Mouse (Mus musculus) hindbrain, embryonic 13.5 days (tissue): Measurements from ENCODE around the gene Crym. TPM values are rescaled to one million over a fixed set of nuclear protein-coding genes. Genes with fewer than 3 reads are reported as not detected.

Source experiments
- ATAC-seq: fragments of 200-750 bp; cut with Nextera tagmentation; 2 replicates; pipeline ENCODE4 v1.8.0; 2017; ENCODE audit warnings: moderate TSS enrichment; ENCODE audit not compliant: low FRiP score
- H3K27ac ChIP-seq: fragments of 300-500 bp; sonication (generic); 2 replicates; pipeline ENCODE4 v1.5.1; 2015; ENCODE audit warnings: inconsistent platforms, mild to moderate bottlenecking, moderate library complexity
- H3K27me3 ChIP-seq: fragments of 300-500 bp; sonication (generic); 2 replicates; pipeline ENCODE4 v1.6.1; 2015; ENCODE audit warnings: mild to moderate bottlenecking, inconsistent platforms
- H3K36me3 ChIP-seq: fragments of 300-500 bp; sonication (generic); 2 replicates; pipeline ENCODE4 v1.6.1; 2015; ENCODE audit warnings: mild to moderate bottlenecking, inconsistent platforms
- H3K4me1 ChIP-seq: fragments of 300-500 bp; sonication (generic); replicated peaks from 2 replicates; pipeline ENCODE4 v1.6.1; 2015; ENCODE audit warnings: inconsistent platforms
- H3K4me2 ChIP-seq: fragments of 300-500 bp; sonication (generic); 2 replicates; pipeline ENCODE4 v1.6.1; 2015; ENCODE audit warnings: inconsistent platforms, mild to moderate bottlenecking, moderate library complexity
- H3K4me3 ChIP-seq: fragments of 300-500 bp; sonication (generic); 2 replicates; pipeline ENCODE4 v1.5.1; 2015; ENCODE audit warnings: mild to moderate bottlenecking, inconsistent platforms
- H3K9ac ChIP-seq: fragments of 300-500 bp; sonication (generic); 2 replicates; pipeline ENCODE4 v1.6.1; 2015; ENCODE audit warnings: mild to moderate bottlenecking, inconsistent platforms
- H3K9me3 ChIP-seq: fragments of 300-500 bp; sonication (generic); 2 replicates; pipeline ENCODE4 v1.6.1; 2016; ENCODE audit warnings: inconsistent platforms
- WGBS: fragments of 180-500 bp; shearing (Covaris S2); methylation state at CpG from one replicate; pipeline ENCODE4 v1.1.7; 2015; 5-methylcytosine and 5-hydroxymethylcytosine counted together
- polyA plus RNA-seq: library from polyadenylated mRNA; unstranded; fragments of >200 nt; fragmentation: Nextera tagmentation; extraction: Ambion mirVana; gene quantifications from 2 replicates; pipeline ENCODE4 v1.2.1, GENCODE M21; 2015

The Crym gene
- polyA plus RNA-seq, 1 experiment from 2014 or later: 14.6 TPM

DNA sequence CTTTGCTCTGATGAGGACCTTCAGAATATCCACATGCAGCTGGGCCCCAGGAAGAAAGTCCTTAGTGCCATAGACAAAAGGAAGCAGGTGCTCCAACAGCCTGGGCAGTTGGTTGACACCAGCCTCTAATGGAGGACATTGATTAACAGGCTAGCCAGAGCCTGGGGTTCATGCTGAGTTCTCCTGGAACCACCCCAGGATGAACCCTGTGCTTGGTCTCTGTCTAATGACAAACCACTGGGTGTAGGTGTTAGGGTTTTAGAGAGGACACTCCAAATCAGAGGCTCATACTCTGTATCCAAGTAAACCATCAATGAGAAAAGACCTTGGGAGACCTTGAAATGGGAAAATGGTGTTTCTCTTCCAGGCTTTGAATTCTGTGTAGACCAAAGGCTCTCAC lies 19.0 kb downstream of the Crym start:
- H3K27me3 ChIP-seq: no peaks in the 10 kb centered on the region
- ATAC-seq: no peak
- no peak overlapping the region for H3K4me3 ChIP-seq
- no peak overlapping the region for H3K27ac ChIP-seq
- no peak overlapping the region for H3K9ac ChIP-seq
- H3K4me1 ChIP-seq: no peaks in the 10 kb centered on the region; the same call in 1 of the 2 replicates
- no peaks in the 10 kb centered on the region for H3K36me3 ChIP-seq
- no peaks in the 10 kb centered on the region for H3K9me3 ChIP-seq
- H3K4me2 ChIP-seq: no peak overlapping the region

- H3K27ac ChIP-seq: no peak overlapping the region
- H3K4me2 ChIP-seq: no peak overlapping the region
- no peaks in the 10 kb centered on the region for H3K36me3 ChIP-seq
- H3K9me3 ChIP-seq: no peaks in the 10 kb centered on the region
- H3K27me3 ChIP-seq: no peaks in the 10 kb centered on the region
- H3K4me1 ChIP-seq: no peaks in the 10 kb centered on the region; the same call in 1 of the 2 replicates
- 91% methylated on average over 4 of the region's 4 CpGs for WGBS
- no peak overlapping the region for H3K9ac ChIP-seq
- H3K4me3 ChIP-seq: no peak overlapping the region
- no peak for ATAC-seq
These were observed 20.3 kb downstream of the Crym start for GRCm38 (mm10) chr7:120181401-120182230.

DNA sequence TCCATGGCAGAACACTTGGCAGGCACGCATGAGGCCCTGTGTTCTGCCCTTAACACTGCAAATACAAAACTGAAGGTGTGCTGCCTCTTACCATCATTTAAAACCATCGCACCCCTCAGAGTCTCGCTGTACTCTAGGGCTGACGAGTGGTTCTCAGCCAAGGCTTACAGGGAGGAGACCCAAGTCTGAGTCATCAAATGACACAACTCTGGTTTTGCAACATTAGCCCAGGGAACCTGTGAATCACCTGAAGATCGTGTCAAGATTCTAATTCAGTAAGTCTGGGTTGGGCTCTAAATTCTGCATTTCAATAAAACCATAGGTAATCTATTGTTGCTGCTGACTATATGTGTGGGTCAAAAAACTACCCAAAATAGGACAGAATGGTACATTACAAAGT lies 21.4 kb downstream of the Crym start:
- Histone ChIP-seq H3K9me3 (no peaks in the 10 kb centered on the region), H3K4me2 (no peak overlapping the region), H3K9ac (no peak overlapping the region), H3K4me1 (no peaks in the 10 kb centered on the region; the same call in 1 of the 2 replicates), H3K27me3 (no peaks in the 10 kb centered on the region), H3K27ac (no peak overlapping the region), H3K4me3 (no peak overlapping the region), H3K36me3 (no peaks in the 10 kb centered on the region)
- WGBS: 90% methylated on average over 5 of the region's 5 CpGs
- ATAC-seq: no peak

- no peak overlapping the region for H3K4me3 ChIP-seq
- 37% methylated on average over 2 of the region's 2 CpGs for WGBS
- H3K9me3 ChIP-seq: no peaks in the 10 kb centered on the region
These were observed 23.0 kb downstream of the Crym start for GRCm38 (mm10) chr7:120178935-120179334.

DNA sequence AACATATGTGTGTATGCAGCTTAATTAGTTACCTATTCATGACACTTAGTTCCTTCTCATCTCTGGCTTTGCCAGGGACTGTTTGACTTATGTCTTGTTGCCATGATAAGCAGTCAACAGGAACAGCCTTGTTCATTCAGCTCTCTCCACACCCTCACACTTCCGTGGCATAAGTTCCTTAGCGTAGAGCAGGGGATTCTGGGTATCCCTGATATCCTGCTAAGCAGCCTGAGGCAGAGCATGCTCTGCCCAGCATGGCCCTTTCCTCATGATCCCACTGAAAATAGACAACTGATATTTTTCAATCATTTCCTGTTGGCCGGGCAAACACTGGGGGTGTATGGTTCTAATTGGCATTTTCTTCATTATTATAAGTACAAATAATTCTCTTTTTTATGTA lies 24.3 kb downstream of the Crym start:
- 83% methylated on average over 3 of the region's 3 CpGs for WGBS
- Histone ChIP-seq H3K9me3 (no peaks in the 10 kb centered on the region), H3K27me3 (no peaks in the 10 kb centered on the region), H3K9ac (no peak overlapping the region), H3K4me2 (no peak overlapping the region), H3K36me3 (no peaks in the 10 kb centered on the region), H3K4me1 (no peaks in the 10 kb centered on the region; the same call in 1 of the 2 replicates), H3K4me3 (no peak overlapping the region), H3K27ac (no peak overlapping the region)
- no peak for ATAC-seq

More at GRCm38 (mm10) chr7:120178935-120179334, 23.0 kb downstream of the Crym start:
- Histone ChIP-seq H3K27ac (no peak overlapping the region), H3K4me1 (no peaks in the 10 kb centered on the region; the same call in 1 of the 2 replicates), H3K36me3 (no peaks in the 10 kb centered on the region), H3K27me3 (no peaks in the 10 kb centered on the region), H3K9ac (no peak overlapping the region), H3K4me2 (no peak overlapping the region)
- ATAC-seq: no peak

DNA sequence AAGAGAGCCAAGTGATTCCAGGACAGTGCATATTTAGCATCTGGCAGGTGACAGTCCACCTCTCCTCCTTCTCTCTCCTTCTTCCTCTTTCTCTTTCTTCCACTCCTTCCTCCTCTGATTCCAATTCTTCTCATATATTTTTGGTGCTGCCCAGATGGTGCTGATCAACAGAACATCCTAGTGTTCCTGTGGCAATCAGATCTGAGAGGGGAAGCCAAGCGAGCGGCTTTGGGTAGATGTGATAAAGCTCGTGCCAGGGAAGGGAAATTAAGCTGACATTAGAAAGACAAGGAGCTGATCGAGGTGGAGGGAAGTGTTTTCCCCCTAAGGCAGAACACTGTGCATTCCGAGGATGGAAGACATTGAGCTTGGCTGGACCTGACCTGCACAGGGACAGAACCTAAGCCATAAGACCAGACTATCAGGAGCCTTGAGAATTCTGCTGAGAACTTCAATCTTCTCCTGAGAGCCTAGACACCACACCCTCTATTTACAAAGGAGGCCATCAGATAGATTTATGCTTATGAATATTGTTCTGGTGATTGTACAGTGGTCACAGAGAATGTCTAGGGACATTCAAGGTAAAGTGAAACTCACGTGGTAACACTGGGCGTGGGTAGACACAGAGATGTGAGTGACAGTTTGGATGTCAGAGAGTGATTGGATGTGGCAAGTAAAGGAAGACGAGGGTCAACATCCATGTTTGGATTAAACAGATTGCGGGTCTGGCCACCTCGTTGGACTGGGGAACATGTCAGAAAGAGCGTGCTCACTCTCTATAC lies 27.0 kb downstream of the Crym start:
- Histone ChIP-seq H3K4me1 (no peaks in the 10 kb centered on the region; the same call in 1 of the 2 replicates), H3K27ac (no peak overlapping the region), H3K4me2 (no peak overlapping the region), H3K9me3 (no peaks in the 10 kb centered on the region), H3K36me3 (no peaks in the 10 kb centered on the region), H3K9ac (no peak overlapping the region), H3K27me3 (no peaks in the 10 kb centered on the region), H3K4me3 (no peak overlapping the region)
- WGBS: 86% methylated on average over 11 of the region's 11 CpGs
- ATAC-seq: no peak

DNA sequence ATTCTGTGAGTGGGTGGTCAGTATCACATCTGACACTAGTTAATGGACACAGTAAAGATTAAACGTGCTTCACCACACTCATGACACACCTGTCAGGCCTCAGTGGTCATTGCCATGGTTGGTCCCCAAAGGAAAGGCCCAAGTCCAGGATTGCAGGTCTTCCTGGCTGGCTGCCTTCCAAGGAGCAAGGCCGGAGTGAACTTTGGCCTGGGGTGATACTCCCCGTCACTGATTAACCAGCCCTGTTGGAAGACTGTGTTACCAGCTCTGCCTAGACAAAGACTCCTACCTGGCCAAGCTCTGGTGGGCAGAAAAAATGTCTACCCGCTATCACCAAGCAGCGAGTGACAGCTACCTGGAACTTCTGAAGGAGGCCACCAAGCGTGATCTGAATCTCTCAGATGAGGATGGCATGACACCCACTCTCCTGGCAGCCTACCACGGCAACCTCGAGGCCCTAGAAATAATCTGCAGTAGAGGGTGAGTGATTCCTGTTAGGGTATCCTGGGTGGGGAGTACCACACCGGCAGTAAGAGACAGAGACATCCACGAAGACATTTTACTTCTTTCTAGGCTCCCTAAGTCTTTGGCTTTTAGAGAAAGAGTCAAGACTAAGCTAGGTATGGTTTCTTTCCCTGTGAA lies 28.2 kb downstream of the Crym start, which contains the start of gene Anks4b:
Gene Anks4b, plus strand, starts transcription at position 256 of the 642 bp plus-strand sequence.
- 87% methylated on average over 10 of the region's 10 CpGs for WGBS
- H3K27ac ChIP-seq: no peak within 1 kb of the TSS
- H3K27me3 ChIP-seq: no peaks in the 10 kb centered on the region
- no peak within 1 kb of the TSS for H3K4me3 ChIP-seq
- H3K9ac ChIP-seq: no peak within 1 kb of the TSS
- no peak for ATAC-seq
- no peaks in the 10 kb centered on the region for H3K9me3 ChIP-seq
- no peaks in the 10 kb centered on the region for H3K36me3 ChIP-seq
- H3K4me2 ChIP-seq: no peak within 1 kb of the TSS
- H3K4me1 ChIP-seq: no peaks in the 10 kb centered on the region

- no peak overlapping the region for H3K9ac ChIP-seq
- 100% methylated on average over 1 of the region's 1 CpGs for WGBS
These were observed 29.7 kb downstream of the Crym start for GRCm38 (mm10) chr7:120172188-120172700.

GRCm38 (mm10) chr7:120163581-120164251 lies 38.2 kb downstream of the Crym start:
- 88% methylated on average over 11 of the region's 11 CpGs for WGBS
- H3K9ac ChIP-seq: no peak overlapping the region
- H3K27ac ChIP-seq: no peak overlapping the region
- no peaks in the 10 kb centered on the region for H3K36me3 ChIP-seq
- H3K4me2 ChIP-seq: no peak overlapping the region
- H3K9me3 ChIP-seq: no peaks in the 10 kb centered on the region
- no peak overlapping the region for H3K4me3 ChIP-seq
- H3K27me3 ChIP-seq: no peaks in the 10 kb centered on the region
- no peak for ATAC-seq
- no peaks in the 10 kb centered on the region for H3K4me1 ChIP-seq

More at GRCm38 (mm10) chr7:120172188-120172700, 29.7 kb downstream of the Crym start:
- Histone ChIP-seq H3K27me3 (no peaks in the 10 kb centered on the region), H3K4me3 (no peak overlapping the region), H3K4me1 (no peaks in the 10 kb centered on the region), H3K4me2 (no peak overlapping the region), H3K9me3 (no peaks in the 10 kb centered on the region), H3K36me3 (no peaks in the 10 kb centered on the region), H3K27ac (no peak overlapping the region)
- no peak for ATAC-seq

- Histone ChIP-seq H3K4me2 (no peak overlapping the region), H3K4me3 (no peak overlapping the region), H3K27me3 (no peaks in the 10 kb centered on the region), H3K9me3 (no peaks in the 10 kb centered on the region), H3K4me1 (peaks cover 21% of the 10 kb centered on the region), H3K36me3 (no peaks in the 10 kb centered on the region), H3K27ac (peak overlapping the region; percentile 12; the same call in 1 of the 2 replicates), H3K9ac (no peak overlapping the region)
- 23% methylated on average over 4 of the region's 4 CpGs for WGBS
- no peak for ATAC-seq
These were observed 43.7 kb downstream of the Crym start for GRCm38 (mm10) chr7:120158121-120158613.

GRCm38 (mm10) chr7:120157575-120158061 lies 44.3 kb downstream of the Crym start:
- WGBS: 24% methylated on average over 5 of the region's 5 CpGs
- H3K4me1 ChIP-seq: peaks cover 21% of the 10 kb centered on the region
- ATAC-seq: peak; percentile 54

More at GRCm38 (mm10) chr7:120157575-120158061, 44.3 kb downstream of the Crym start:
- peak overlapping the region; percentile 5; the same call in 1 of the 2 replicates for H3K27ac ChIP-seq
- no peaks in the 10 kb centered on the region for H3K27me3 ChIP-seq
- H3K9ac ChIP-seq: no peak overlapping the region
- H3K4me2 ChIP-seq: no peak overlapping the region
- H3K9me3 ChIP-seq: no peaks in the 10 kb centered on the region
- H3K4me3 ChIP-seq: no peak overlapping the region
- no peaks in the 10 kb centered on the region for H3K36me3 ChIP-seq
